Mouse (Mus musculus) brain, adult 10 weeks (tissue): ENCODE data around the gene Olfr406. TPM values are rescaled to one million over a fixed set of nuclear protein-coding genes. Genes with fewer than 3 reads are reported as not detected.

Experiments
- polyA plus RNA-seq: library from polyadenylated mRNA; stranded (reverse); fragments of 350-450 nt; fragmentation: Illumina TruSeq; extraction: RNeasy Lipid Tissue Mini Kit (QIAGEN cat#74804); gene quantifications from one replicate; pipeline ENCODE4 v1.2.3, GENCODE M21; 2015; ENCODE audit warnings: low read depth, low replicate concordance

The Olfr406 gene
- polyA plus RNA-seq, result not detected

DNA sequence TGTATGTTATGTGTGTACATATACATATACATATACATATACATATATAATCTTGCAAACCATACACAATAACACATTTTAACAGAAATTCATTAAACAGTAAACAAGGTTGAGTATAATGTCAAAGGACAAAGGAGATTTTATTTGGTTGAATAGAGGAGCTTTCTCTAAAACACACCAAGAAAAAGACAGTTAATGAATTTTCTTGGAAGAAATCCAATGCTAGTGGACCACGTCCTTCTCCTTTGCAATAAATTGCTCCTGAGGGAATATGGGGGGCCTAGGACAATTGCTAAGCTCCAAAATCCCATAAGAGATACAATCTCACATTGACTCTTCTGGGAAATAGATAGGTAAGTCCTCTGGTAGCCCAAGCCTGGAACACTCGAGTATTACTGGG is at the start of gene Olfr406:
Gene Olfr406, plus strand, starts transcription at position 301 of the 400 bp plus-strand sequence.

GRCm38 (mm10) chr11:74211279-74211678 is 48.3 kb upstream of the Olfr406 start, which contains the start of gene Olfr43:
Olfr43 (minus strand) TSS chr11:74211379.

DNA sequence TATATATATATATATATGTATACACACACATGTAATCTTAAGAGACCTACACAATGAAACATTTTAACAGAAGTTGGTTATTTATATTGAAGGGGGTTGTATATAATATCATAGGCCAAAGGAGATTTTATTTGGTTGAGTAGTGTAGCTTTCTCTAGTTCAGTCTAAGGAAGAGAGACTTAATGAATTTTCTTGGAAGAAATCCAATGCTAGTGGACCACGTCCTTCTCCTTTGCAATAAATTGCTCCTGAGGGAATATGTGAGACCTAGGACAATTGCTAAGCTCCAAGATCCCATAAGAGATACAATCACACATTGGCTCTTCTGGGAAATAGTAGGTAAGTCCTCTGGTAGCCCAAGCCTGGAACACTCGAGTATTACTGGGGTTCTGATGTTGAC is 23.8 kb downstream of the Olfr406 start, which contains the start of gene Olfr59:
Gene Olfr59, plus strand, starts transcription at position 301 of the 400 bp plus-strand sequence.

Other genes with a start within 250 kb of the Olfr406 start
- not detected for gene Olfr139, start 203.3 kb upstream of the Olfr406 start, polyA plus RNA-seq
- gene Olfr399, start 203.2 kb upstream of the Olfr406 start, polyA plus RNA-seq, result not detected
- not detected for gene Zfp616, start 189.9 kb upstream of the Olfr406 start, polyA plus RNA-seq
- not detected for gene Olfr401, start 146.1 kb upstream of the Olfr406 start, polyA plus RNA-seq
- not detected for gene Olfr402, start 106.3 kb upstream of the Olfr406 start, polyA plus RNA-seq
- gene Olfr403, start 73.6 kb upstream of the Olfr406 start, polyA plus RNA-seq, result not detected
- not detected for gene Olfr43, start 48.4 kb upstream of the Olfr406 start, polyA plus RNA-seq
- gene Olfr59, start 23.9 kb downstream of the Olfr406 start, polyA plus RNA-seq, result not detected
- not detected for gene Olfr410, start 78.2 kb downstream of the Olfr406 start, polyA plus RNA-seq
- gene Olfr411, start 92.8 kb downstream of the Olfr406 start, polyA plus RNA-seq, result not detected
- gene Olfr412, start 102.3 kb downstream of the Olfr406 start, polyA plus RNA-seq, result not detected